Mouse (Mus musculus): Measurements from ENCODE around the gene Rps29. TPM values are rescaled to one million over a fixed set of nuclear protein-coding genes. Genes with fewer than 3 reads are reported as not detected.

Rps29 gene
- total and polyA plus RNA-seq, 2 experiments, result 137 to 865 TPM

DNA sequence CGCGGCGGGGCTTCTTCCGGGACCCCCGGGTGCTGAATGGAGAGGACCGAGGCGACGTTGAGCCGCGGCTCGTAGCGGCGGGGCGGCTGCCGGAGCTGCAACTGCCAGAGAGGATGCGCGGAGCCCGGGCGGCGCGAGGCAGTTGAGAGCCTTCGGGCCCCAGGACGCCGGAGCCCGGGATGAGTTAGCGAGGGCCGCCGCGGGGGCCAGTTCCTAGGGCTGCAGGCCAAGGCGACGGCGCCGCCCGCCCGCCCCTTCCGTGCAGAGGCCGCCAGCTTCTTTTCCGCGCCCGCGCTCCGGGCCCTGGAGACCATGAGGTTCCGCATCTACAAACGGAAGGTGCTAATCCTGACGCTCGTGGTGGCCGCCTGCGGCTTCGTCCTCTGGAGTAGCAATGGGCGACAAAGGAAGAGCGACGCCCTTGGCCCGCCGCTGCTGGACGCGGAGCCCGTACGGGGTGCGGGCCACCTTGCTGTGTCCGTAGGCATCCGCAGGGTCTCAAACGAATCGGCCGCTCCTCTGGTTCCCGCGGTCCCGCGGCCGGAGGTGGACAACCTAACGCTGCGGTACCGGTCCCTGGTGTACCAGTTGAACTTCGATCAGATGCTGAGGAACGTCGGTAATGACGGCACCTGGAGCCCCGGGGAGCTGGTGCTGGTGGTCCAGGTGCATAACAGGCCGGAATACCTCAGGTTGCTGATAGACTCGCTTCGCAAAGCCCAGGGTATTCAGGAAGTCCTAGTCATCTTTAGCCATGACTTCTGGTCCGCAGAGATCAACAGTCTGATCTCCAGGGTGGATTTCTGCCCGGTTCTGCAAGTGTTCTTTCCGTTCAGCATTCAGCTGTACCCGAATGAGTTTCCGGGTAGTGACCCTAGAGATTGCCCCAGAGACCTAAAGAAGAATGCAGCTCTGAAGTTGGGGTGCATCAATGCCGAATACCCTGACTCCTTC lies 25.6 kb upstream of the Rps29 start:
- Histone ChIP-seq H3K27me3 (ENCODE audit: control insufficient read depth, insufficient read depth, low read length) (no peaks in the 10 kb centered on the region), H3K4me3 (ENCODE audit: insufficient read depth, low read depth, low read length) (peak overlapping the region; percentile 86), H3K27ac (replicated peaks; ENCODE audit: insufficient read depth, low read depth, low read length) (peak overlapping the region; percentile 81), H3K9ac (ENCODE audit: low read depth, low read length) (peak overlapping the region; percentile 90), H3K79me2 (ENCODE audit: control insufficient read depth, insufficient read depth, low read length) (peaks cover 11% of the 10 kb centered on the region; the same call in 1 of the 2 replicates), H3K4me1 (ENCODE audit: control insufficient read depth, insufficient read depth, low read length) (peaks cover 15% of the 10 kb centered on the region), H3K36me3 (ENCODE audit: control insufficient read depth, insufficient read depth, low read length) (peaks cover 3% of the 10 kb centered on the region; the same call in 1 of the 2 replicates)
- under 1% methylated on average over 86 of the region's 86 CpGs for WGBS
- peak; percentile 39 for DNase-seq (ENCODE audit: extremely low read depth, low read depth, low spot score)
- TF ChIP-seq CTCF (IDR thresholded peaks at IDR 0.05; ENCODE audit: low read depth, low read length) (no peak), POLR2A (IDR thresholded peaks at IDR 0.05; ENCODE audit: extremely low read depth, insufficient read depth, low read length) (no peak)

GRCm38 (mm10) chr12:69183583-69184308 lies 24.8 kb upstream of the Rps29 start, which contains the start of the genes Rpl36al and Mgat2:
Gene Rpl36al (minus strand): TSS chr12:69184083.
Gene Mgat2 (plus strand): TSS chr12:69184157.
- WGBS, result under 1% methylated on average over 84 of the region's 84 CpGs
- peak; percentile 94 for TF ChIP-seq POLR2A (IDR thresholded peaks at IDR 0.05; ENCODE audit: extremely low read depth, insufficient read depth, low read length)
- TF ChIP-seq CTCF (IDR thresholded peaks at IDR 0.05; ENCODE audit: low read depth, low read length), result no peak
- H3K36me3 ChIP-seq (ENCODE audit: control insufficient read depth, insufficient read depth, low read length), result peaks cover 3% of the 10 kb centered on the region; the same call in 1 of the 2 replicates
- peak within 1 kb of the TSS; percentile 91 for H3K9ac ChIP-seq (ENCODE audit: low read depth, low read length)
- H3K4me1 ChIP-seq (ENCODE audit: control insufficient read depth, insufficient read depth, low read length), result peaks cover 15% of the 10 kb centered on the region
- DNase-seq (ENCODE audit: extremely low read depth, low read depth, low spot score), result peak; percentile 89
- peak within 1 kb of the TSS; percentile 86 for H3K4me3 ChIP-seq (ENCODE audit: insufficient read depth, low read depth, low read length)
- peak within 1 kb of the TSS; percentile 91 for H3K27ac ChIP-seq (replicated peaks; ENCODE audit: insufficient read depth, low read depth, low read length)
- no peaks in the 10 kb centered on the region for H3K27me3 ChIP-seq (ENCODE audit: control insufficient read depth, insufficient read depth, low read length)
- H3K79me2 ChIP-seq (ENCODE audit: control insufficient read depth, insufficient read depth, low read length), result peaks cover 11% of the 10 kb centered on the region; the same call in 1 of the 2 replicates

DNA sequence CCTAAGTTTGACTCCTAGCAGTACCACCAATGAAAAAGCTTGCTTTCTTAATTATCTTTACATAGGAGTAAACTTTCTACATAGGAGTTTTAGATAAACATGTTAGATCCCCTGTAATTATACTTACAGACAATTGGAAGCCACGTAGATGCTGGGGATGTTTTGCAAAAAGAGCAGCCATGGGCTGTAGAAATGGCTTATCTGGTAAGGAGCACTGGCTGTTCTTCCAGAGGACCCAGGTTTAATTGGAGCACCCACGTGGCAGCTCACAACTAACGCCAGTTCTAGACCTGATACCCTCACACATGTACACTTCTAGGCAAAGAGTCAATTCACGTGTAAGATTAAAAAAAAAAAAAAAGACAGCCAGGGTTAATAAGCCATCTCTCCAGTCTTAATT lies 22.8 kb upstream of the Rps29 start:
- Histone ChIP-seq H3K27ac (replicated peaks; ENCODE audit: insufficient read depth, low read depth, low read length) (no peak overlapping the region), H3K36me3 (ENCODE audit: control insufficient read depth, insufficient read depth, low read length) (peaks cover 3% of the 10 kb centered on the region; the same call in 1 of the 2 replicates), H3K9ac (ENCODE audit: low read depth, low read length) (no peak overlapping the region), H3K4me3 (ENCODE audit: insufficient read depth, low read depth, low read length) (no peak overlapping the region), H3K4me1 (ENCODE audit: control insufficient read depth, insufficient read depth, low read length) (peaks cover 7% of the 10 kb centered on the region), H3K27me3 (ENCODE audit: control insufficient read depth, insufficient read depth, low read length) (no peaks in the 10 kb centered on the region), H3K79me2 (ENCODE audit: control insufficient read depth, insufficient read depth, low read length) (peaks cover 11% of the 10 kb centered on the region; the same call in 1 of the 2 replicates)
- DNase-seq (ENCODE audit: extremely low read depth, low read depth, low spot score), result no peak
- 92% methylated on average over 4 of the region's 4 CpGs for WGBS
- no peak for TF ChIP-seq POLR2A (IDR thresholded peaks at IDR 0.05; ENCODE audit: extremely low read depth, insufficient read depth, low read length)
- no peak for TF ChIP-seq CTCF (IDR thresholded peaks at IDR 0.05; ENCODE audit: low read depth, low read length)

DNA sequence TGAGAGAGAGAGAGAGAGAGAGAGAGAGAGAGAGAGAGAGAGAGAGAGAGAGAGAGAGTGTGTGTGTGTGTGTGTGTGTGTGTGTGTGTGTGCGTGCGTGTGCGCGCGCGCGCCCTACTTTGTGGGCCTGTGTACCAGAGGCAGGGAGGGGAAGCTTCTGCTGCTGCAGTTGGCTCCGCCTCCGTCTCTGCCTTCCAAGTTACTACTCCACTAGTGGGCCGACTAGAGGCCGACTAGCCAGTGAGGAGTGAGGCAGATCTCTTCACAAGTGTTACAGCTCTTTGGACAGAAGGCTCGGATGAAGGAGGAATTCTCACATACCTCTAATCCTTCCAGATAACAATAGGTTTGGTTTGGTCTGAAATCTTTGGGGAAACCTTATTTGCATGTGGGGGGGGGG lies 20.4 kb upstream of the Rps29 start:
- no peaks in the 10 kb centered on the region for H3K4me1 ChIP-seq (ENCODE audit: control insufficient read depth, insufficient read depth, low read length)
- no peak for TF ChIP-seq POLR2A (IDR thresholded peaks at IDR 0.05; ENCODE audit: extremely low read depth, insufficient read depth, low read length)
- H3K27me3 ChIP-seq (ENCODE audit: control insufficient read depth, insufficient read depth, low read length), result no peaks in the 10 kb centered on the region
- no peak overlapping the region for H3K4me3 ChIP-seq (ENCODE audit: insufficient read depth, low read depth, low read length)
- H3K9ac ChIP-seq (ENCODE audit: low read depth, low read length), result no peak overlapping the region
- DNase-seq (ENCODE audit: extremely low read depth, low read depth, low spot score), result no peak
- 88% methylated on average over 12 of the region's 12 CpGs for WGBS
- peaks cover 3% of the 10 kb centered on the region; the same call in 1 of the 2 replicates for H3K36me3 ChIP-seq (ENCODE audit: control insufficient read depth, insufficient read depth, low read length)
- H3K27ac ChIP-seq (replicated peaks; ENCODE audit: insufficient read depth, low read depth, low read length), result no peak overlapping the region
- no peaks in the 10 kb centered on the region for H3K79me2 ChIP-seq (ENCODE audit: control insufficient read depth, insufficient read depth, low read length)

GRCm38 (mm10) chr12:69177526-69177925 lies 18.5 kb upstream of the Rps29 start:
- H3K36me3 ChIP-seq (ENCODE audit: control insufficient read depth, insufficient read depth, low read length), result peaks cover 3% of the 10 kb centered on the region; the same call in 1 of the 2 replicates
- no peak overlapping the region for H3K27ac ChIP-seq (replicated peaks; ENCODE audit: insufficient read depth, low read depth, low read length)
- no peak overlapping the region for H3K9ac ChIP-seq (ENCODE audit: low read depth, low read length)
- H3K79me2 ChIP-seq (ENCODE audit: control insufficient read depth, insufficient read depth, low read length), result no peaks in the 10 kb centered on the region
- H3K4me3 ChIP-seq (ENCODE audit: insufficient read depth, low read depth, low read length), result no peak overlapping the region
- no peak for DNase-seq (ENCODE audit: extremely low read depth, low read depth, low spot score)
- TF ChIP-seq POLR2A (IDR thresholded peaks at IDR 0.05; ENCODE audit: extremely low read depth, insufficient read depth, low read length) (no peak), CTCF (IDR thresholded peaks at IDR 0.05; ENCODE audit: low read depth, low read length) (no peak)
- no peaks in the 10 kb centered on the region for H3K4me1 ChIP-seq (ENCODE audit: control insufficient read depth, insufficient read depth, low read length)
- no peaks in the 10 kb centered on the region for H3K27me3 ChIP-seq (ENCODE audit: control insufficient read depth, insufficient read depth, low read length)
- WGBS, result 95% methylated on average over 3 of the region's 3 CpGs

All from liver, adult 2 months (tissue).